Mouse (Mus musculus): ENCODE data around the gene Tma7.
A peak's percentile ranks its signal among the peaks of the same experiment; 100 is the strongest.

Gene Tma7

DNA sequence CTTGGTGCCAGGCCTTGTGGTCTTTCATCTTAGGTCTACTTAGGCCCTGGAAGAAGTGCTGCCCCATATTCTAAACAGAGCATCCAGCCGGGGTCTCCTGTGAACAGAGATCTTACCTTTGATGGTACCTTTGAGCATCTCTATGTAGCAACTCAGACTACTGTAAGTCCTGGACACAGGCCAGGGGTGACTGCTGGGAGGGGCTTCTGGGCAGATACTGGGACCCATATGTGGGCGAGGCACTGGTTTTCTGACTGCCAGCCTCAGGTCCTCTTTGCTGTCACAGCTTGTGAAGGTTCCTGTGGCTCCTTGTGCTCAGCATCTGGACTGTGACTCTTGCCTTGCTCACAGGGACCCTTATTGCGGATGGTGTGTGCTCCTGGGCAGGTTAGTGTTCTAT is 20.2 kb upstream of the Tma7 start:
- no peak for DNase-seq (ENCODE audit: low spot score in 2 of 2)

DNA sequence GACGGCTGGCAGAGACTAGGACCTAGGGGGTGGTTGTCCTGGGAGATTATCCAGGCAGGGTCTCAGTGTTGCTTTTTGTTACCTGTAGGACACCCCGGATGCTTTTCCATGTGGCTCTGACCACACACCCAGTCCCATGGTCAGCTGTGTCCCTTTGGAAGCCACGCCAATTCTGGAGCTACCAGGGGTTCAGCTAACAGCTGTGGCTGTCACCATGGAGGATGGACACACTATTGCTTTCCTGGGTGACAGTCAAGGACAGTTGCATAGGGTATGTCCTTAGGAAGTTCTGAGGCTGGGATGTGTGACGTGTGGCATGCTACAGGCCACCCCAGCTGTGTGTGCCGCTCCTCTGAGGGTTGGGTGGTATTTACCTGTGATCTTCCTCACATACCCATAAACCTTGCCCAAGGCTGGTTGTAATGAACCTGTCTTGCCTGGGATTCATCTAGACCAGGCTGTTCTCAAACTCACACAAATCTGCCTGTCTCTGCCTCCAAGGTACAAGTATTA is 19.6 kb upstream of the Tma7 start:
- no peak for DNase-seq (ENCODE audit: low spot score in 2 of 2)

DNA sequence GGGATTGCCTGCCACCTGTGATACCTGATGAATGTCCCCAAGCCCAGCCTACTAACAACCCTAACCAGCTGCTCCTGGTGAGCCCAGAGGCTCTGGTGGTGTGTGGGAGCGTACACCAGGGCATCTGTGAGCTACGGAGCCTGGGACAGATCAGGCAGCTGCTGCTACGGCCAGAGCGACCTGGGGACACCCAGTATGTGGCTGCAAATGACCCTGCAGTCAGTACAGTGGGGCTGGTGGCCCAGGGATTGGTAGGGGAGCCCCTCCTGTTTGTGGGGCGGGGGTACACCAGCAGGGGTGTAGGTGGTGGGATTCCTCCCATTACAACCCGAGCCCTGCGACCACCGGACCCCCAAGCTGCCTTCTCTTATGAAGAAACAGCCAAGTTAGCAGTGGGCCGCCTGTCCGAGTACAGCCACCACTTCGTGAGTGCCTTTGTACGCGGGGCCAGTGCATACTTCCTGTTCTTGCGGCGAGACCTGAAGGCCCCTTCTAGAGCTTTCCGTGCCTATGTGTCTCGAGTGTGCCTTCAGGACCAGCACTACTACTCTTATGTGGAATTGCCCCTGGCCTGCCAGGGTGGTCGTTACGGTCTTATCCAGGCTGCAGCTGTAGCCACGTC is 18.0 kb upstream of the Tma7 start:
- DNase-seq (ENCODE audit: low spot score in 2 of 2): no peak

DNA sequence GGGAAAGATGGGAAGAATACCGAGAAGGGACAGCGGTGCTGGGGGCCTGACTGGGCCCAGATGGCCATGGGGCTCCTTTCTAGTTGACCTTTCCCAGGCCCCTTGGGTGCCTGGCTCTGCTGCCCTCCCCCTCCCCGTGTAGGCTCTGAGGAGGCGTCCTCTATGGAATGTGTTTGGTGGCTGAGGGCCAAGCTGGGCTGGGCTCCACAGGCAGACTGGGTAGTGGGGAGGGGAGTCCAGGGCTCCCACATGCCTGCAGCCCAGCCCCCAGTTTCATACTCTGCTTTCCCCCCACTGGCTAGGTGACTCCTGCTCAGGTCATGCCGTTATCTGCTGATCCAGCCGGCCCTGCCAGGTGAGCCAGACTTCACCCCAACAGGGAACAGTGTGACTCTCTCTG is 16.6 kb upstream of the Tma7 start:
- no peak for DNase-seq (ENCODE audit: low spot score in 2 of 2)

DNA sequence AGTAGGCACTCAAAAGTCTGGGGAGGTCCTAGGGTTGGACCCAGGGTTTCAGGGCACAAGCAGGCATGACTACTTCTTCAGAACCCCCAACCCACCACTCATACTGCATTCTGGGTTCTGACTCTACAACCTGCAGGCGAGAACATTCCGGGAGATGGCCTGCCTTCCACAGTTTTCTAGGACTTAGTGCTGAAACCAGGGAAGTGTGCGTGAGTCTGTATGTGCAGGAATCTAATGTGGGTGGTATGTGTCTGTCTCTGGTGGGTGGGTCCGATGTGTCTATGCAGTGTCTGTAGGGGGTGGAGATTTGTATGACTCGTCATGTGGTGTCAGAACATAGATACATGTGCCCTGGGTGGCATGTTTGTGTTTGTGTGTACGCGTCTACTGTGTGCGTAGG is 16.0 kb upstream of the Tma7 start:
- no peak for DNase-seq (ENCODE audit: low spot score in 2 of 2)

DNA sequence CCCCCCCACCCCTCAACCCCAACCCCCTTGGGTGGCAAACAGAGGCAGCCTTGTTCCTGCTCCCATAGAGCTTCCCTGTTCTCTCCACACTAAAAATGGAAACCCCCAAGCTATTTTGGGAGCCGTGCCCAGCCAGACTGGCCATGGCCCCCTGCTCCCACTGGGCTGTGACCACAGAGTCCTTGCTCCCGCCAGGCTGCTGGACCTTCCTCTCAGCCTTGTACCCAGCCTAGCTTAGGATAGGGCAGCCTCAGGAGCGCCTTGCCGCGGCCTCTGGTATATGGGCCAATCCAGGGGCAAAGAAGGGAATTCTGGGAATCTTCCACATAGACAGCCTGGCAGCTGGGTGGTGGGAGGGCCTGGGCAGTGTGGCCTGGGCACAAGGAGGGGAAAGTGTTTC is 15.4 kb upstream of the Tma7 start:
- no peak for DNase-seq (ENCODE audit: low spot score in 2 of 2)

DNA sequence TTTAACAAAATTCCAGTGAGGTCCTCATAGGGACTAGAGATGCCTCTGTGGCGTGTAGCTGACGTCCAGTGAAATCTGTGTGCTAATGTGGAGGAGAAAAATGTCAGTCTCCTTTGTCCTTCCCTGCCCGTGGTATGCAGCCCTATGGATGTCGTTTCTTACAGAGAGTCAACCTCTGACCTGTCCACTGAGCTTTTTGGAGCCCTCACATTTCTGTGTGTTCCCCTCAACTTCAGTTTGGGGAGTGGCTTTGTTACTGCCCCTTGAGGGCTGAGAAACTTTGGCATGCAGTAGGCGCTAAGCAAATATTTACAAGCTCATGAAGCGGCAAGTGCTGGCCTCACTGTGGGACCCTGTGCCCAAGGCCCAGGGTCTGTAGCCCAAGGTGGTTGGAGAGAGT is 14.9 kb upstream of the Tma7 start:
- no peak for DNase-seq (ENCODE audit: low spot score in 2 of 2)

DNA sequence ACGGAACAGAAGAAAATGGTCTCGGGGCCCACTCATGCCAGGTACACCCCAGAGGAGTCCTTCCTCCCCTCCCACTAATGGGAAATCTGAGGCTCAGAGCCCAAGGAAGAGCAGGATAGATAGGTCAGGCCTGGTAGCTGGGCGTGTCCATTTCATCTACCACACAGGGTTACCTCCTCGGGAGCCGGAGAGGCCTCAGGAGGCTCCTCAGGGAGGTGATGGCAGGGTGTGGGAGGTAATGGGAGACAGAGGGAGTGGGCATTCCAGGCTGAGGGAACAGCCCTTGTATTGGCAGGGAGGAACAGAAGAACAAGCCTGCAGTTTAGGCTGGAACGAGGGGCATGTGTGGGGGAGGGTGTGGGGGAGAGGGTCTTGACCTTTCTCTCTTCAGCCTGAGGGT is 14.5 kb upstream of the Tma7 start:
- no peak for DNase-seq (ENCODE audit: low spot score in 2 of 2)

DNA sequence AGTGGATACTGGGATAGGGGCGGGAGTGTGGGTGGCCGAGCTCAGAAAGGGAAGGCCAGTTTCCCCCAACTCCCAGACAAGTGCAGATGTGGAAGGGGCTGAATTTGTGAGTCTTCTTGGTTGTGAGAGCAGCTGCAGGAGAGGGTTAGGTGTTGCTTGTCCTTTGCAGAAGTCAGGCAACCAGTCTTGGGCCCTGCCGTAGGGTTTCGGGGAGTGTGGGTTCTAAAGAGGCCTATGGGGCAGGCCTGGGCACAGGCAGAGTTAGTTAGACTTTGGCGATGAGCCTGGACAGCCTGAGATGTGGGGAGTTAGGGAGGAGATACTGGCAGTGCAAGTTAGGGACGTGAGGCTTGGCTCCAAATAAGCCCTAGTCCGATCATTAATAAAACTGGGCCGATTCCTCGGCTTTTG is 13.9 kb upstream of the Tma7 start:
- no peak for DNase-seq (ENCODE audit: low spot score in 2 of 2)

DNA sequence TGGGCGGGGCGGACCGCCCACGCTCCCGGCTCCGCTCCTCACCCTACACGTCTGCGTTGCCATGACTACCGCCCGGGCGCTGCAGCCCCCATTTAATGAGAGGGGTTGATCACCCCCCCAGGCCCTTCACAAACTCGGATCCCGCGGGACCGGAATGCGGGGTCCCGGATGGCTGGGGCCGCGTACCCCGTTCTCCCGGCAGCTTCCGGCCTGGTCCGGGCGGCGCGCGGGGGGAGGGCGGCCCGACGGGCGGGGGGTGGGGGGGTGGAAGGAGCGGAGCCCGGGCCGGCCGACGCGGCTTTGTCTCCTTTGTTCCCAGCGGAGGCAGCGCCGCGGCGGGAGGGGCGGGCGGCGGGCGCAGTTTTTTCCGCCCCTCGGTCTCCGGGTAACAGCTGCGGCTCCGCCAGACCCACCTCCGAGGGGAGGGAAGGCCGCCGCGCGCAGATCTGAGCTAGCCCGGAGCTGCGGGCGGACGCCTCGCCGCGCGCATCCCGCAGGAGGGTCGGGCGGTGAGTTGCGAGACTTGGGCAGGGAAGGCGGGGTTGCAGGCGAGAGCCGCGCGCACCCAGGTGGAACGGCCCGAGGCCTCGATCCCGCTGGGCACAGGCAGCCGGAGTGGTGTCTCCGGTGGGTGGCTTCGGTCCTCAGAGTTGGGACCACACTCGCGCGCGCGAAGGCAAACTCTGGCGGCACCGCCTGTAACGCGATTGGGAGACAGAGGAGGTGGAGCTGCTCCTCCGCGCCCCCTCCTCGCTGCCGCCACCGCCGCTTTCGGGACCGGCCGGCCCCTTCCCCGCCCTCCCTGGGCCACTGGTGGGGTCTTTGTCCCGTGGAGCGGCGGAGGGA is 13.0 kb upstream of the Tma7 start, which contains the start of gene Plxnb1:
Plxnb1 (plus strand) TSS at position 253 of the 846 bp plus-strand sequence.
- peak in 1 of 2 experiments; percentile 70 for DNase-seq (ENCODE audit: low spot score in 2 of 2)

DNA sequence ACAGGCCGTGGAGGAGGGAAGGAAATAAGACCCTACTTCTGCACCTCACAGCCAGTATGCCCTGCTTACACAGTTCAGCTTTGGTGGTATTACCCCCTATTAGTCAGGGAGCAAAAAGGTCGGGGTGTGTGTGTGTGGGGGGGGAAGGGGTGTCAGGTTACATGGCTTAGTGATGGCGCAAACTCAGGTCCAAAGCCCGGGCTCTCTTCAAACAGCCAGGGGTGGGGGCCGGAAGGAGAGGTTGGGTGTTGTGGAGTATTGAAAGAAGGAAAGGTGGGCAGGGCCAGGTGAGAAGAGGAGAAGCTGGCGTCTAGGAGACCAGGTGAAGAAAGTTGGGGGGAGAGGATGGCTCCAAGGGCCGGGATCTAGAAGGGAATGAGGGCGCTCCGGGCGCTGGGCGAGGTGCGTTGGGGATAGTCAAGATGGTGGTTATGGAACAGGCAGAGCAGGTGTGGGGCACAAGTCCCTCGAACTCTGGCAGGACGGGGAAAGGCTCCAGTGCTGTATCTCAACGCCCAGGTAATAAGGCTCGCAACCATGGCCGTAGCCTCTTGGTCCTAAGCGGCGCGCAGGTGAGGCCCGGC is 12.3 kb upstream of the Tma7 start:
- peak; percentile 55 to 63 for DNase-seq (ENCODE audit: low spot score in 2 of 2)

DNA sequence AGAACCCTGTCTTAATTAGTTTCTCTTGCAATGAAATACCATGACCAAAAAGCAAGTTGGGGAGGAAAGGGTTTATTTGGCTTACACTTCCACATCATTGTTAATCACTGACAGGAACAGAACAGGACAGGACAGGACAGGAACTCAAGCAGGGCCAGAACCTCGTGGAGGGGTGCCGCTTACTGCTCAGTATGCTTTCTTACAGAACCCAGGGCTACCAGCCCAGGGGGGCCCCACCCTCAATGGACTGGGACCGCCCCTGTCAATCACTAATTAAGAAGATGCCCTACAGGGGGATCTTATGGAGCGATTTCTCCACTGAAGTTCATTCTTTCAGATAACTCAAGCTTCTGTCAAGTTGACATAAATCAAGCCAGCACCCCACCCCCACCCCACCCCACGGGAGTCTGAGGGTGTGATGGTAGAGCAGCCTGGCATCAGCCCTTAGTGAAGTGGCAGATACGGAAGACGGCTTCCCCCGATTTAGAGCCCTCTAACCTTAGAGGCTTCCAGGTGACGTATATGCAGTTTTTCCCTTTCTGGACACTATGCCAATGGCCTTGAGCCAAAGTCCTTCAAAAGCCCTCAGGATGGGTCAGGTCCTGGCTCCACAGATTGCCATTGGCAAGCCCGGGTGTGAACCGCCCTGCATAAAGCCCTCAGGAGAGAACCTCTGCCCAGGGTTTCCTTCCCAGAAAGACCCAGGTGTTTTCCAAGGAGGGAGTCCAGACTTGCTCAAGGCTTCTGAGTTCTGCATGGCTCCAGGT is 11.6 kb upstream of the Tma7 start:
- no peak for DNase-seq (ENCODE audit: low spot score in 2 of 2)

DNA sequence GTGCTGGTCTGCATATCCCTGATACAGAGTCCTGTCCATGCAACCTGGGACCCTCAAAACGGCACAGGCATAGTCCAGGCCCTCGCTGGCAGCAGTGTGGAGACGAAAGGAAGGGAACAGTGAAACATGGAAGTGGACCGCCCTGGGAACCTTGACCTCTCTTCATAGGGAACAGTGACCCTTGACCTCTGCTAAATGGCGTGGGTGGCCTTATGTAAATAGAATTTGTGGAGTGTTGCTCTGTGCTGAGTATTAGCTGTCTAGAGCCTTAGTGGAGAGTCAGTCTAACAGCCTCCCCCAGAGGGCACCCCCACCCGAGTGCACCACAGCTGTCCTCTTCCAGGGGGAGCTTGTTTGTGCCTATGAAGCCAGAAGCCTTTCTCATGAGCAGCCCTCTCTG is 10.4 kb upstream of the Tma7 start:
- no peak for DNase-seq (ENCODE audit: low spot score in 2 of 2)

DNA sequence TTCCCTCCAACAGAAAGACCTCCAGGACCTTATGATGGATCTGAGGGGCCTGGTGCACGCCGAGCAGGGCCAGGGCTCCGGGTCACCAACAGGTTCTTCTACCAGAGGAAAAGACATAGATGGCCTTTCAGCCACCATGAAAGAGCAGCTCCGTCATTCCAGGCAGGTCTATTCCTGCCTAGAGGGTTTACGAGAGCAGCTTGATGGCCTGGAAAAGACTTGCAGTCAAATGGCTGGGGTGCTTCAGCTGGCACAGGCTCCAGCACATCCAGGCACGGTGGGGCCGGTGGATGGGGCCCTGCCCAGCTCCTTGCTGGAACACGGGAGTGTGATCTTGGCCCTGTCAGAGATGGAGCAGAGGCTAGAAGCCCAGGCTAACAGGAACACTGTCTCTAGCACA is 9.4 kb upstream of the Tma7 start:
- peak in 1 of 2 experiments; percentile 43 for DNase-seq (ENCODE audit: low spot score in 2 of 2)

DNA sequence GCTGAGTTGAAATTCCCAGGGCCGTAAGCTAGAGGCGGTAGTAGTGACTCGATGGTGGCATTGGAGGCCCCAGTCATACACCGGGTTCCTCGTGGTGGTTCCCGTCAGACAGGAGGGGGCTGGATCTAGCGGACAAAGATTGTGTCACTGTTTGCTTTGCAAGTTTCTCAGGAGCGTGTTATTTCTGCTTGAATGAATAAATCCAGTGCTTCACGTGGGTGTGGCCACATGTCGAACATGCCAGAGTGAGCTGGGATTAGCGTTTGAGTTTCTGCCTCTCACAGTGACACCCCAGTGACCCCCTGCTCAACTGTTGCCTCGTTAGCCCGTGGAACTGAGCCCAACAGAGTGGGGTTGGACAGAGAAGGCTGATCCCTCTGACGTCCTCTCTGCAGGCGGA is 8.1 kb upstream of the Tma7 start:
- DNase-seq (ENCODE audit: low spot score in 2 of 2): peak; percentile 50 to 64

DNA sequence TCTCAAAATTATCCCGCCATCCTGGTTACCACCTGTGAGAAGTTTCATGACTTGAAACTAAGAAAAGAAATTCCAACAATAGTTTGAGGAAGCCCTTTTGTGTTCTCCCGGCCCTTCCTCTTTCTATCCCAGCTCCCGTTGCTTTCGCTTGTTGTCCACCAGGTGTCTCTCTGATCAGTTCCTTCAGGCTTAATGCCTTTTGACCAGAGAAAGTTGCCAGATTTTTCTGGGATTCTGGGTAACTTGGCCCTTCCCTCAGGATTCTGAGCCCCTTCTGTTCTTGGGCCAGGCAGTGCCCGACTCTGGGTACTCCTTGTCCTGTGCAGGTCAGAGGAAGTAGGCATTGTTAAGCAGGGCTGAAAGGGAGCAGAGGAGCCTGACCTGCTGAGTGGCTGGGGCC is 5.6 kb upstream of the Tma7 start:
- DNase-seq (ENCODE audit: low spot score in 2 of 2): no peak

DNA sequence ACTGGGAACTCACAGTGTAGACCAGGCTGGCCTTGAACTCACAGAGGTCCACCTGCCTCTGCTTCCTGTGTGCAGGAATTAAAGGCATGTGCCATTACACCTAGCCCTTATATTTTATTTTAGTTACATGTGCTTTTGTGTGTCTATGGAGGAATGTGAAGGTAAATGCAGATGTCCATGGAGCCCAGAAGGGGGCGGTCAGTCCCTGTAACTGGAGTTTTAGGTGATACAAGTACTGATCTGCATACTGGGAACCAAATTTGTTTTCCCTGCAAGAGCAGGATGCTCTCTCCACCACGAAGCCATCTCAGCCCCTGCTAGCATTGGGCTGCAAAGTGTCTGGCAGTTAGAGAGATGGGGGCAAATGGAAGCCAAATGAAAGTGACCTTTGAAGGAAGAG is 2.5 kb upstream of the Tma7 start:
- no peak for DNase-seq (ENCODE audit: low spot score in 2 of 2)

DNA sequence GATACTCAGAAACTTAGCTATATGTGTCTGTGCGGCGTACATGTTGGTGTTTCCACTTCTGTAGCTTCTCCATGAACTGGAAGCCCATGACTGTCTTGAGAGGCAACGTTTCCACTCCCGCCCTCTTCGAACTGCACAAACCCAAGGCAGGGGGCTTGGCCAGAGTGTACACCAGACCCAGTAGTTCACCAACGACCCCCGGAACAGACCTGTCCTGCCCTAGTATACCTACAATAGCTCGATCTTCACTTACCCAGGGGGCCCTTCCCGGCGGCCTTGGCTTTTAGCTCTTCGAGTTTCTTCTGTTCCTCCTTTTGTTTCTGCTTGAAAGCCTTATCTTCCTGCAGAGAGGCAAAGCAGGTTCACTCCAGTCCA is 651 bp downstream of the Tma7 start:
- DNase-seq (ENCODE audit: low spot score in 2 of 2): no peak

DNA sequence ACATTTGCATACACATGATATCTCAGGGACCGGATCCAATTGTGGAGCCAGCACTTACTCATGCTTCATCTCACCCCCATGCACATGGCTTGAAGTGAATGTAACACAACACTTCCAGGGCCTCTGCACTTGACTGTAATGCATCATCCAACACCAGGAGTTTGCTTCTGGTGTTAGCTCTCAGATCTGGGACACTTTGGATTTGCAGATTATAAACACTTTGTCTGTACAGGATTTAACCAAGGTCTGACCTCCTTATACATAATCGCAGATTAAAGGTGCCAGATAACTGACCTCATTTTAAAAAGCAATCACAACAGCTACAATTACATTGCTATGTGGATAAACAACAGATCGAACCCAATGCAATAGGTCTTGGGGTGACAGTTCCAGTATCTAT is 1.9 kb downstream of the Tma7 start:
- no peak for DNase-seq (ENCODE audit: low spot score in 2 of 2)

DNA sequence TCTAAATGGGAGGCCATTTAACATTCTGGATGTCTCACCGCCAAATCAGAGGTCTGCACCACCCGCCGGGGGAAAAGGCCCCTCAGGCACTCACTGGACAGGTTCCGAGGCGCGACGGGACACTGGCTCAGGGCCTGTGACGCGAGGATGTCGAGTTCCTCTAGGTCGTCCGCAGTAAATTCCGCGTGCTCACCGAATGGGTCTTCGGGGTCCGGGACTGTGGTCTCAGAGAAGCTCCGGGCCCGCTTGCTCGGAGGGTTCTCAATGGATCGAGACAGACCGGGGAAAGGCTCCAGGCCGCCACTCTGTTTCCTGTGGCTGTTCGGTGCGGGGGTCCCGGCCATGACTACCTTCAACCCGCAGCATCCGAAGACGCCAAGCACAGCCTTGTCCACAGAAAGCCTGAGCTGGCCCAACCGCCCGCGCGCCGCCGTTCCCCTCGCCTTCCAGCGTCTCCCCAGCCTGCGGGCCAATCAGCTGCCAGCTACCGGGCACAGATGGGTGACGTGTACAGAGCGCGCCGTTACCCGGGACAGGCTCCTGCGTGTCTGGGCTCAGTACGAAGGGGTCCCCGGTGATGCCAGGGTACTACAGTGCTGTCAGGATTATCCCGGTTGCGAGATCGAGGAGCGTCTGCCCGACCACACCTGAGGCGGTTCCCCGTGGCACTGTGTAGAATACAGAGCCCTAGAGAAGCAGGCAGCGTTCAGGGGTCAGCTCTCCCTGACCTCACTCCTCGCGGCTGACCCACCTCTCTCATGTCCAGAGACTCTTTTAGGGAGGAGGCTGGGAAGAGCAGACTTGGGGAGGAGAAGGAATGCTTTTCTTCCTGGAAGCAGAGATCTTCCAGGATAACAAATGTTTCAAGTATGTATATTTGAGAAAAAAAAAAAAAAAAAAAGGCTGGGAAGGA is 8.5 kb downstream of the Tma7 start, which contains the start of gene Atrip:
Atrip (minus strand) TSS at position 464 of the 913 bp plus-strand sequence.
- DNase-seq (ENCODE audit: low spot score in 2 of 2): peak; percentile 84 to 87
